Mouse (Mus musculus): ENCODE measurements around the gene Mybpc3. TPM values are rescaled to one million over a fixed set of nuclear protein-coding genes. Genes with fewer than 3 reads are reported as not detected.

The Mybpc3 gene
- polyA plus RNA-seq, 1 experiment = not detected

GRCm38 (mm10) chr2:91085494-91086391, 32.2 kb upstream of the Mybpc3 start:
- Histone ChIP-seq H3K27ac (ENCODE audit: insufficient read depth, low read depth, low read length) (no peak overlapping the region), H3K4me1 (ENCODE audit: control insufficient read depth, insufficient read depth, low read length) (peaks cover 3% of the 10 kb centered on the region), H3K4me3 (ENCODE audit: insufficient read depth, low read depth, low read length) (no peak overlapping the region)
- TF ChIP-seq CTCF (IDR thresholded peaks at IDR 0.05; ENCODE audit: insufficient read depth, low read depth, low read length) (no peak), POLR2A (IDR thresholded peaks at IDR 0.05; ENCODE audit: insufficient read depth, low read depth, low read length) (no peak)
- WGBS = 89% methylated on average over 14 of the region's 14 CpGs

- no peak overlapping the region for H3K27ac ChIP-seq (ENCODE audit: insufficient read depth, low read depth, low read length)
- WGBS = 71% methylated on average over 9 of the region's 9 CpGs
- no peak for TF ChIP-seq CTCF (IDR thresholded peaks at IDR 0.05; ENCODE audit: insufficient read depth, low read depth, low read length)
- no peak for TF ChIP-seq POLR2A (IDR thresholded peaks at IDR 0.05; ENCODE audit: insufficient read depth, low read depth, low read length)
- H3K4me1 ChIP-seq (ENCODE audit: control insufficient read depth, insufficient read depth, low read length) = peaks cover 8% of the 10 kb centered on the region
- no peak overlapping the region for H3K4me3 ChIP-seq (ENCODE audit: insufficient read depth, low read depth, low read length)
These were observed 31.3 kb upstream of the Mybpc3 start for GRCm38 (mm10) chr2:91086392-91087237.

GRCm38 (mm10) chr2:91087453-91087852, 30.5 kb upstream of the Mybpc3 start:
- Histone ChIP-seq H3K4me1 (ENCODE audit: control insufficient read depth, insufficient read depth, low read length) (peaks cover 8% of the 10 kb centered on the region), H3K27ac (ENCODE audit: insufficient read depth, low read depth, low read length) (no peak overlapping the region), H3K4me3 (ENCODE audit: insufficient read depth, low read depth, low read length) (no peak overlapping the region)
- no peak for TF ChIP-seq CTCF (IDR thresholded peaks at IDR 0.05; ENCODE audit: insufficient read depth, low read depth, low read length)
- whole genome bisulfite sequencing = 90% methylated on average over 9 of the region's 9 CpGs

DNA sequence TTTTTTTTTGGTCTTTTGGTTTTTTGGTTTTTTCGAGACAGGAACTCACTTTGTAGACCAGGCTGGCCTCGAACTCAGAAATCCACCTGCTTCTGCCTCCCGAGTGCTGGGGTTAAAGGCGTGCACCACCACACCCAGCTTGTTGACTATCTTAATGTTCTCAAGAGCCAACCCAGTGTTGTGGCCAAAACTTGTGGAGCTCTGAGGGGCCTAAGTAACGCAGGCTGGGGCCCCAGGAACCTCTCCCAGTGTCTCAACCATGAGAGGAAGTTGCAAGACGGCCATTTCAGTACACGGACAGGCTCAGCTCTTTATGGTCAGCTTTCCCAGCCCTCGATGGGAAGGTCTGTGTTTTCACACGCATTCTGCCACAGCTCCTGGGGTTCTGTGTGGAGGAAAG, 29.0 kb upstream of the Mybpc3 start:
- no peak overlapping the region for H3K4me3 ChIP-seq (ENCODE audit: insufficient read depth, low read depth, low read length)
- no peak for TF ChIP-seq POLR2A (IDR thresholded peaks at IDR 0.05; ENCODE audit: insufficient read depth, low read depth, low read length)
- no peak for TF ChIP-seq CTCF (IDR thresholded peaks at IDR 0.05; ENCODE audit: insufficient read depth, low read depth, low read length)
- peaks cover 8% of the 10 kb centered on the region for H3K4me1 ChIP-seq (ENCODE audit: control insufficient read depth, insufficient read depth, low read length)
- 87% methylated on average over 9 of the region's 9 CpGs for WGBS
- no peak overlapping the region for H3K27ac ChIP-seq (ENCODE audit: insufficient read depth, low read depth, low read length)

GRCm38 (mm10) chr2:91090208-91090607, 27.7 kb upstream of the Mybpc3 start:
- peaks cover 8% of the 10 kb centered on the region for H3K4me1 ChIP-seq (ENCODE audit: control insufficient read depth, insufficient read depth, low read length)
- 50% methylated on average over 6 of the region's 6 CpGs for WGBS

DNA sequence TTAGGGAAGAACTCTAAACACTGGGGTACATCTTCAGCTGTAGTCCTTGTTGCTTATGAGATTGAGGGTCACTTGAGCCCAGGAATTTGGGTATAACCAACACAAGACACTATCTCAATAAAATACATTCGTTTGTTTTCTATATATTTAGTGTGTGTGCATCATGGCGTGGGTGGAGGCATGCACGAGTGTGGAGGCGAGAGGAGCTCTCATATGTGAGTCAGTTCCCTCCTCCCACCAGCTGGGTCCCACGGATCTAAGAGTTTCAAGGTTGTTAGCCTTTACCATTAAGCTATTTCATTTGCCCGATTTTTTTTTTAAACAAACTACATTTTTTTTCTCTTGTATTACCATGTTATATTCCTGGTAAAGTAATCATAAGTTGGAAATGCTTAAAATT, 27.1 kb upstream of the Mybpc3 start:
- 42% methylated on average over 6 of the region's 6 CpGs for WGBS
- no peak for TF ChIP-seq CTCF (IDR thresholded peaks at IDR 0.05; ENCODE audit: insufficient read depth, low read depth, low read length)
- no peak for TF ChIP-seq POLR2A (IDR thresholded peaks at IDR 0.05; ENCODE audit: insufficient read depth, low read depth, low read length)
- no peak overlapping the region for H3K4me3 ChIP-seq (ENCODE audit: insufficient read depth, low read depth, low read length)
- H3K4me1 ChIP-seq (ENCODE audit: control insufficient read depth, insufficient read depth, low read length) = peaks cover 8% of the 10 kb centered on the region
- H3K27ac ChIP-seq (ENCODE audit: insufficient read depth, low read depth, low read length) = no peak overlapping the region

More at GRCm38 (mm10) chr2:91090208-91090607, 27.7 kb upstream of the Mybpc3 start:
- Histone ChIP-seq H3K4me3 (ENCODE audit: insufficient read depth, low read depth, low read length) (no peak overlapping the region), H3K27ac (ENCODE audit: insufficient read depth, low read depth, low read length) (no peak overlapping the region)
- no peak for TF ChIP-seq CTCF (IDR thresholded peaks at IDR 0.05; ENCODE audit: insufficient read depth, low read depth, low read length)
- TF ChIP-seq POLR2A (IDR thresholded peaks at IDR 0.05; ENCODE audit: insufficient read depth, low read depth, low read length) = no peak

DNA sequence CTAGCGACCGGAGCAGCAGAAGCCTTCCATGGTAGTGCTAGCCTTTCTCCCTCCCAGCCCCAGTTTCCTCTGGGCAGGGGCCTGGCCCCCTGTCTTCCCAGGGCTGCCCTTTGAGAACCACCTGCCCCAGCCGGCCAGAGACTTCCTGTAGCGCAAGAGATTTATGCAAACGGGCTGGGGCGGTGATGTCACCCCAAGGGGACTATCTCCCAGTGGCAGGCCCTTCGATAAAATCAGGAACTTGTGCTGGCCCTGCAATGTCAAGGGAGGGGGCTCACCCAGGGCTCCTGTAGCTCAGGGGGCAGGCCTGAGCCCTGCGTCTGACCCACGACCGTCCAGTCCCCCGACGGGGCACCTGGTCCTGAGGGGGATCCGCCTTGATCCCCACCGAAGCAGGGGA, 21.4 kb upstream of the Mybpc3 start:
- H3K4me1 ChIP-seq (ENCODE audit: control insufficient read depth, insufficient read depth, low read length) = no peaks in the 10 kb centered on the region
- TF ChIP-seq CTCF (IDR thresholded peaks at IDR 0.05; ENCODE audit: insufficient read depth, low read depth, low read length) (no peak), POLR2A (IDR thresholded peaks at IDR 0.05; ENCODE audit: insufficient read depth, low read depth, low read length) (no peak)
- no peak overlapping the region for H3K27ac ChIP-seq (ENCODE audit: insufficient read depth, low read depth, low read length)
- 82% methylated on average over 14 of the region's 14 CpGs for WGBS
- H3K4me3 ChIP-seq (ENCODE audit: insufficient read depth, low read depth, low read length) = 0 out of 2 replicates have a peak overlapping the region, but pooled peaks have one; percentile 1

GRCm38 (mm10) chr2:91097015-91097414, 20.9 kb upstream of the Mybpc3 start:
- H3K4me3 ChIP-seq (ENCODE audit: insufficient read depth, low read depth, low read length) = 0 out of 2 replicates have a peak overlapping the region, but pooled peaks have one; percentile 1
- no peak for TF ChIP-seq POLR2A (IDR thresholded peaks at IDR 0.05; ENCODE audit: insufficient read depth, low read depth, low read length)
- no peak for TF ChIP-seq CTCF (IDR thresholded peaks at IDR 0.05; ENCODE audit: insufficient read depth, low read depth, low read length)
- 86% methylated on average over 10 of the region's 10 CpGs for WGBS
- no peaks in the 10 kb centered on the region for H3K4me1 ChIP-seq (ENCODE audit: control insufficient read depth, insufficient read depth, low read length)
- H3K27ac ChIP-seq (ENCODE audit: insufficient read depth, low read depth, low read length) = no peak overlapping the region

GRCm38 (mm10) chr2:91098156-91098555, 19.8 kb upstream of the Mybpc3 start:
- Histone ChIP-seq H3K4me3 (ENCODE audit: insufficient read depth, low read depth, low read length) (no peak overlapping the region), H3K4me1 (ENCODE audit: control insufficient read depth, insufficient read depth, low read length) (no peaks in the 10 kb centered on the region), H3K27ac (ENCODE audit: insufficient read depth, low read depth, low read length) (no peak overlapping the region)
- TF ChIP-seq POLR2A (IDR thresholded peaks at IDR 0.05; ENCODE audit: insufficient read depth, low read depth, low read length) = no peak
- TF ChIP-seq CTCF (IDR thresholded peaks at IDR 0.05; ENCODE audit: insufficient read depth, low read depth, low read length) = no peak
- WGBS = 89% methylated on average over 2 of the region's 2 CpGs
